Mouse (Mus musculus): Measurements from ENCODE around the gene Tldc2. TPM values are rescaled to one million over a fixed set of nuclear protein-coding genes. Genes with fewer than 3 reads are reported as not detected.

Tldc2 gene
- polyA plus RNA-seq, 1 experiment from 2014 or later, result not detected

GRCm38 (mm10) chr2:157054297-157054696, 32.6 kb upstream of the Tldc2 start:
- no peak for TF ChIP-seq CTCF (IDR thresholded peaks at IDR 0.05; ENCODE audit: low read depth)
- Histone ChIP-seq H3K27me3 (ENCODE audit: insufficient read depth, low read length) (no peaks in the 10 kb centered on the region), H3K36me3 (ENCODE audit: insufficient read depth) (peaks cover 70% of the 10 kb centered on the region), H3K4me1 (ENCODE audit: insufficient read depth) (peaks cover 16% of the 10 kb centered on the region; the same call in 1 of the 2 replicates), H3K9me3 (ENCODE audit: low read depth, low read length) (no peaks in the 10 kb centered on the region), H3K9ac (no peak overlapping the region), H3K4me3 (ENCODE audit: low read depth, low read length) (no peak overlapping the region), H3K4me2 (no peak overlapping the region), H3K27ac (ENCODE audit: low read depth) (peak overlapping the region; percentile 88)
- ATAC-seq (ENCODE audit: insufficient read depth), result peak; percentile 62
- peak; percentile 89 for DNase-seq
- WGBS, result 68% methylated on average over 8 of the region's 8 CpGs

- H3K9me3 ChIP-seq (ENCODE audit: low read depth, low read length), result no peaks in the 10 kb centered on the region
- H3K4me3 ChIP-seq (ENCODE audit: low read depth, low read length), result no peak overlapping the region
- DNase-seq (peak; percentile 50), ATAC-seq (ENCODE audit: insufficient read depth) (peak; percentile 15)
- 55% methylated on average over 5 of the region's 5 CpGs for WGBS
- H3K27me3 ChIP-seq (ENCODE audit: insufficient read depth, low read length), result no peaks in the 10 kb centered on the region
- peak overlapping the region; percentile 29 for H3K9ac ChIP-seq
- H3K4me1 ChIP-seq (ENCODE audit: insufficient read depth), result peaks cover 17% of the 10 kb centered on the region; the same call in 1 of the 2 replicates
- H3K36me3 ChIP-seq (ENCODE audit: insufficient read depth), result peaks cover 70% of the 10 kb centered on the region
- no peak for TF ChIP-seq CTCF (IDR thresholded peaks at IDR 0.05; ENCODE audit: low read depth)
- no peak overlapping the region for H3K4me2 ChIP-seq
- H3K27ac ChIP-seq (ENCODE audit: low read depth), result peak overlapping the region; percentile 88
Observed at GRCm38 (mm10) chr2:157054816-157055215, 32.0 kb upstream of the Tldc2 start.

GRCm38 (mm10) chr2:157055721-157056120, 31.1 kb upstream of the Tldc2 start:
- H3K9me3 ChIP-seq (ENCODE audit: low read depth, low read length), result no peaks in the 10 kb centered on the region
- no peak overlapping the region for H3K9ac ChIP-seq
- ATAC-seq (ENCODE audit: insufficient read depth), result no peak
- WGBS, result 84% methylated on average over 6 of the region's 6 CpGs
- peaks cover 74% of the 10 kb centered on the region for H3K36me3 ChIP-seq (ENCODE audit: insufficient read depth)
- H3K4me2 ChIP-seq, result no peak overlapping the region
- H3K4me1 ChIP-seq (ENCODE audit: insufficient read depth), result peaks cover 17% of the 10 kb centered on the region; the same call in 1 of the 2 replicates
- peak overlapping the region; percentile 88 for H3K27ac ChIP-seq (ENCODE audit: low read depth)
- H3K4me3 ChIP-seq (ENCODE audit: low read depth, low read length), result no peak overlapping the region
- DNase-seq, result no peak
- no peak for TF ChIP-seq CTCF (IDR thresholded peaks at IDR 0.05; ENCODE audit: low read depth)
- H3K27me3 ChIP-seq (ENCODE audit: insufficient read depth, low read length), result no peaks in the 10 kb centered on the region

GRCm38 (mm10) chr2:157057186-157057585, 29.7 kb upstream of the Tldc2 start:
- H3K4me2 ChIP-seq, result no peak overlapping the region
- H3K4me3 ChIP-seq (ENCODE audit: low read depth, low read length), result no peak overlapping the region
- 76% methylated on average over 3 of the region's 3 CpGs for WGBS
- no peak overlapping the region for H3K27ac ChIP-seq (ENCODE audit: low read depth)
- H3K4me1 ChIP-seq (ENCODE audit: insufficient read depth), result peaks cover 17% of the 10 kb centered on the region; the same call in 1 of the 2 replicates
- TF ChIP-seq CTCF (IDR thresholded peaks at IDR 0.05; ENCODE audit: low read depth), result no peak
- DNase-seq (no peak), ATAC-seq (ENCODE audit: insufficient read depth) (no peak)
- no peak overlapping the region for H3K9ac ChIP-seq
- peaks cover 69% of the 10 kb centered on the region for H3K36me3 ChIP-seq (ENCODE audit: insufficient read depth)
- H3K9me3 ChIP-seq (ENCODE audit: low read depth, low read length), result no peaks in the 10 kb centered on the region
- no peaks in the 10 kb centered on the region for H3K27me3 ChIP-seq (ENCODE audit: insufficient read depth, low read length)

- 83% methylated on average over 4 of the region's 4 CpGs for WGBS
- Histone ChIP-seq H3K27ac (ENCODE audit: low read depth) (peak overlapping the region; percentile 92; the same call in 1 of the 2 replicates), H3K9me3 (ENCODE audit: low read depth, low read length) (no peaks in the 10 kb centered on the region), H3K4me1 (ENCODE audit: insufficient read depth) (peaks cover 17% of the 10 kb centered on the region; the same call in 1 of the 2 replicates), H3K4me3 (ENCODE audit: low read depth, low read length) (no peak overlapping the region), H3K9ac (no peak overlapping the region), H3K4me2 (no peak overlapping the region), H3K27me3 (ENCODE audit: insufficient read depth, low read length) (no peaks in the 10 kb centered on the region), H3K36me3 (ENCODE audit: insufficient read depth) (peaks cover 63% of the 10 kb centered on the region)
- no peak for TF ChIP-seq CTCF (IDR thresholded peaks at IDR 0.05; ENCODE audit: low read depth)
- DNase-seq (no peak), ATAC-seq (ENCODE audit: insufficient read depth) (no peak)
Observed at GRCm38 (mm10) chr2:157057758-157058157, 29.1 kb upstream of the Tldc2 start.

GRCm38 (mm10) chr2:157058342-157058998, 28.4 kb upstream of the Tldc2 start:
- Histone ChIP-seq H3K4me1 (ENCODE audit: insufficient read depth) (peaks cover 17% of the 10 kb centered on the region; the same call in 1 of the 2 replicates), H3K4me3 (ENCODE audit: low read depth, low read length) (peak overlapping the region; percentile 16; the same call in 1 of the 2 replicates), H3K27me3 (ENCODE audit: insufficient read depth, low read length) (no peaks in the 10 kb centered on the region), H3K27ac (ENCODE audit: low read depth) (peak overlapping the region; percentile 92), H3K9me3 (ENCODE audit: low read depth, low read length) (no peaks in the 10 kb centered on the region), H3K36me3 (ENCODE audit: insufficient read depth) (peaks cover 59% of the 10 kb centered on the region), H3K9ac (peak overlapping the region; percentile 31), H3K4me2 (peak overlapping the region; percentile 53)
- peak; percentile 89 for DNase-seq
- no peak for TF ChIP-seq CTCF (IDR thresholded peaks at IDR 0.05; ENCODE audit: low read depth)
- WGBS, result 15% methylated on average over 18 of the region's 18 CpGs
- peak; percentile 88 for ATAC-seq (ENCODE audit: insufficient read depth)

GRCm38 (mm10) chr2:157059166-157059565, 27.7 kb upstream of the Tldc2 start:
- Histone ChIP-seq H3K27ac (ENCODE audit: low read depth) (peak overlapping the region; percentile 92), H3K4me2 (peak overlapping the region; percentile 53), H3K4me3 (ENCODE audit: low read depth, low read length) (no peak overlapping the region; the same call in 1 of the 2 replicates), H3K9me3 (ENCODE audit: low read depth, low read length) (no peaks in the 10 kb centered on the region), H3K4me1 (ENCODE audit: insufficient read depth) (peaks cover 21% of the 10 kb centered on the region), H3K36me3 (ENCODE audit: insufficient read depth) (peaks cover 55% of the 10 kb centered on the region), H3K9ac (peak overlapping the region; percentile 23; the same call in 1 of the 2 replicates), H3K27me3 (ENCODE audit: insufficient read depth, low read length) (no peaks in the 10 kb centered on the region)
- ATAC-seq (ENCODE audit: insufficient read depth) (no peak), DNase-seq (no peak)
- TF ChIP-seq CTCF (IDR thresholded peaks at IDR 0.05; ENCODE audit: low read depth), result no peak
- 52% methylated on average over 8 of the region's 8 CpGs for WGBS
